Mouse (Mus musculus) hindbrain, postnatal 0 days (tissue): ENCODE data around the gene Dek. TPM values are rescaled to one million over a fixed set of nuclear protein-coding genes. Genes with fewer than 3 reads are reported as not detected.

Experiments
- ATAC-seq: fragments of 200-750 bp; cut with Nextera tagmentation; 2 replicates; pipeline ENCODE4 v1.8.0; 2017; ENCODE audit warnings: mild to moderate bottlenecking, moderate TSS enrichment, moderate library complexity
- DNase-seq: peaks from one replicate; pipeline ENCODE4 v3.0.0-alpha.2; 2015; ENCODE audit warnings: low spot score
- H3K27ac ChIP-seq: fragments of 300-500 bp; sonication (generic); 2 replicates; pipeline ENCODE4 v1.5.1; 2014; ENCODE audit warnings: mild to moderate bottlenecking
- H3K27me3 ChIP-seq: fragments of 300-500 bp; sonication (generic); 2 replicates; pipeline ENCODE4 v1.6.1; 2014; ENCODE audit warnings: low read length, mixed read lengths; ENCODE audit not compliant: insufficient read depth
- H3K36me3 ChIP-seq: fragments of 300-500 bp; sonication (generic); 2 replicates; pipeline ENCODE4 v1.6.1; 2014; ENCODE audit warnings: low read length, mixed read lengths; ENCODE audit not compliant: insufficient read depth
- H3K4me1 ChIP-seq: fragments of 300-500 bp; sonication (generic); 2 replicates; pipeline ENCODE4 v1.6.1; 2014; ENCODE audit warnings: antibody characterized with exemption, low read length, mixed read lengths; ENCODE audit not compliant: insufficient read depth
- H3K4me2 ChIP-seq: fragments of 300-500 bp; sonication (generic); 2 replicates; pipeline ENCODE4 v1.6.1; 2014; ENCODE audit warnings: low read depth, mild to moderate bottlenecking, low read length, moderate library complexity, mixed read lengths
- H3K4me3 ChIP-seq: fragments of 300-500 bp; sonication (generic); 2 replicates; pipeline ENCODE4 v1.5.1; 2014; ENCODE audit warnings: low read length
- H3K9ac ChIP-seq: fragments of 300-500 bp; sonication (generic); replicated peaks from 2 replicates; pipeline ENCODE4 v1.6.1; 2014; ENCODE audit warnings: mild to moderate bottlenecking, low read length, moderate library complexity, mixed read lengths
- H3K9me3 ChIP-seq: fragments of 300-500 bp; sonication (generic); 2 replicates; pipeline ENCODE4 v1.6.1; 2016; ENCODE audit warnings: low read length, mixed read lengths
- CTCF ChIP-seq: IDR thresholded peaks from 2 replicates; pipeline ENCODE4 v1.5.1; 2016; ENCODE audit warnings: antibody characterized with exemption, control low read depth, low read depth
- WGBS: fragments of 180-500 bp; shearing (Covaris S2); extraction: QIAGEN DNeasy Blood & Tissue Kit; methylation state at CpG from one replicate; pipeline ENCODE4 v1.1.7; 2014; 5-methylcytosine and 5-hydroxymethylcytosine counted together
- polyA plus RNA-seq: library from polyadenylated mRNA; unstranded; fragments of >200 nt; fragmentation: Nextera tagmentation; extraction: Ambion mirVana; gene quantifications from 2 replicates; pipeline ENCODE4 v1.2.1, GENCODE M21; 2015
- total RNA-seq: library from RNA; depleted of rRNA; stranded (reverse); fragments of >200 nt; gene quantifications from 2 replicates; pipeline ENCODE4 v1.2.3, GENCODE M21; 2014

Gene Dek
- total and polyA plus RNA-seq, 2 experiments from 2014 or later: 42.2 to 131 TPM

DNA sequence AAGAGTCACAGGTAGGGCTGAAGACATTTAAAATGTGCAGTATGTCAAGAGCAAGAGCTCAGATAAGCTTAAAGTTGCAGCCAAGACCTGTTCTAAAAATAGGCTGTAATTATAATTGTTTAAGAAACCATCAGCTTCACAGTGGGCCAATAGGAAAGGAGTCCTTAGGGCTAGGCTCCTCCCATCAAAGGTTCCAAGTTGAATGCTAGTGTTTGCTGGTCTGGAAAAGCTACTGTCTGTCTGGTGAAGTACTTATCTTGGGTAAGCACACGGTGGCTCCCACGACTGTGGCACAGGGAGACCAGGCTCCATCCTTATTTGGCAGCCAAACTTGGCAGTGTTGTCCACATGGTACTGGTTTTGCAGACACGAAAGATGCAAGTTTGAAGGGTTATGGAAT is 6.9 kb upstream of the Dek start:
- no peak for TF ChIP-seq CTCF
- Histone ChIP-seq H3K27ac (no peak overlapping the region), H3K36me3 (no peaks in the 10 kb centered on the region), H3K9ac (no peak overlapping the region), H3K9me3 (no peaks in the 10 kb centered on the region), H3K4me3 (no peak overlapping the region), H3K4me2 (no peak overlapping the region), H3K4me1 (no peaks in the 10 kb centered on the region), H3K27me3 (no peaks in the 10 kb centered on the region)
- ATAC-seq: no peak
- WGBS: 66% methylated on average over 3 of the region's 3 CpGs
- DNase-seq: no peak

DNA sequence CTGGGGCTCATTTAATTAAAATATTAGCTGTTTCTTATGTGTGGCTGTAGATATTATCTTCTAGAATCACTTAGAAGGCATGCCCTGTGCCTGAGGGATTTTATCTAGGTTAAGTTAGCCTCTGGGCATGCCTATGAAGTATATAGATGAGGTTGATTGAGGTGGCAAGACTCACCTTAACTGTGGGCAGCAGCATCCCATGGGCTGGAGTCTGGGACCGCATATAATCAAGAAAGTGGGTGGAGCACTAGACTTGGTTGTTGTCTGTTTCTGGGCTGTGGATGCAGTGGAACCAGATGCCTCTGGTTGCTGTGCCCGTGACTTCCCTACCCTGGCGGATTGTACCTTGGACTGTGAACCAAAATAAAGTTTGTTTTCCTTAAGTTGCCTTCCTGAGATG is 6.1 kb upstream of the Dek start:
- Histone ChIP-seq H3K27ac (no peak overlapping the region), H3K4me3 (no peak overlapping the region), H3K9me3 (no peaks in the 10 kb centered on the region), H3K9ac (no peak overlapping the region), H3K4me2 (no peak overlapping the region), H3K27me3 (no peaks in the 10 kb centered on the region), H3K36me3 (no peaks in the 10 kb centered on the region), H3K4me1 (no peaks in the 10 kb centered on the region)
- no peak for TF ChIP-seq CTCF
- whole genome bisulfite sequencing: 91% methylated on average over 3 of the region's 3 CpGs
- ATAC-seq (no peak), DNase-seq (no peak)

DNA sequence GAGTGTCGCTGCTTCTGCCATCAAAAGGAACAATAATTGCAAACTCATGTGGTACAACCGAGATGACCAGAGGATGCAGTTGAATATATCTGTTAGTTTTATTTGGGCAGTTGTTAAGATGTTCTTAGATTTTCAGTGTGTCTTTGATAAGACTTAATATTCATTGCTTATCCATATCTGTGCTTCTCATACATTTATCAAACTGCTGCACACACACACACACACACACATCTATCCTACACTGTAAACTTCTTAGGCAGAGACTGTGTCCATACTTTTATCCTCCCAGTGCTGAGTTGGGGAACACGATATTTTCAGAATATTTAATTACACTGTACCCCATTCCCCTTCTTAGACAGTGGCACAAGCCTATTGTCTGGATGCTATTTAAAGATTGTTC is 5.2 kb upstream of the Dek start:
- no peak overlapping the region for H3K27ac ChIP-seq
- H3K4me2 ChIP-seq: no peak overlapping the region
- no peak for ATAC-seq
- TF ChIP-seq CTCF: no peak
- DNase-seq: no peak
- H3K9me3 ChIP-seq: no peaks in the 10 kb centered on the region
- H3K4me3 ChIP-seq: no peak overlapping the region
- 78% methylated on average over 3 of the region's 3 CpGs for WGBS
- no peak overlapping the region for H3K9ac ChIP-seq
- H3K36me3 ChIP-seq: no peaks in the 10 kb centered on the region
- H3K4me1 ChIP-seq: no peaks in the 10 kb centered on the region
- H3K27me3 ChIP-seq: no peaks in the 10 kb centered on the region

DNA sequence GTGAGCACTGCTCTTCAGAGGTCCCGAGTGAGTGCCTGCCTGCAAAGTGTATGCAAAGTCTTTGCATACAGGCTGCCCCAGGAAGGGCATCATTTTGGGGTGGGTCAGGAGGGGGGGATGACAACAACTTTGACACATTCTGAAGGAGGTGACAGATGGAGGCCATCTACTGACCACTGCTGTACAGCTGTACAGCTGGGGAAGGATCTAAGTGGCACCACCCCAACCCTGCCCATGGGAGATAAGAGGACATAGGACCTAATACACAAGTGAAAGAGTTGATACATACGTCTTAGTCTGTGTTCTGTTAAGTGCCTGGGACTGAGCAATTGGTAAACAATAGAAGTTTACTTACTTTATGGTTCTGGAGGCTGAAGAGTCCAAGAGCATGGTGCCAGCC is 3.2 kb upstream of the Dek start:
- no peak for TF ChIP-seq CTCF
- Histone ChIP-seq H3K27me3 (no peaks in the 10 kb centered on the region), H3K4me2 (no peak overlapping the region), H3K27ac (no peak overlapping the region), H3K4me1 (peaks cover 4% of the 10 kb centered on the region; the same call in 1 of the 2 replicates), H3K4me3 (no peak overlapping the region), H3K9ac (no peak overlapping the region), H3K9me3 (no peaks in the 10 kb centered on the region), H3K36me3 (no peaks in the 10 kb centered on the region)
- no peak for ATAC-seq
- no peak for DNase-seq
- WGBS: 79% methylated on average over 2 of the region's 2 CpGs

DNA sequence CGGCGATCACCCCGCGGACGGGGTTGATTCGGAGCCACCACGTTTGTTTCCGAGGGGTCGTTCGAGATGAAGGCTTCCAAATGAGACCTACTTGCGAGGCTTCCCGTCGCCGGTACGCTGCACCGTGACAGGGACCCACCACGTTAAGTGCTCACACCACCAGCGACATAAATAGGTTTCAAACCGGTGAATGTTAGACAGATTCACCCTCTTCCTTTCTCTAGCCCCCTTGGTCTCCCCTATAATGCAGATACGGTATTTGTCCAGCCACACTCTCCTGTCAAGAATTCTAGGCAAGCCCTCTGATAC is 533 bp upstream of the Dek start:
- WGBS: under 1% methylated on average over 20 of the region's 20 CpGs
- no peaks in the 10 kb centered on the region for H3K9me3 ChIP-seq
- 0 out of 2 replicates have a peak, but pooled peaks have one; percentile 6 for ATAC-seq
- no peak for DNase-seq
- H3K4me2 ChIP-seq: peak overlapping the region; percentile 84
- H3K4me3 ChIP-seq: peak overlapping the region; percentile 71
- no peaks in the 10 kb centered on the region for H3K27me3 ChIP-seq
- TF ChIP-seq CTCF: no peak
- H3K27ac ChIP-seq: peak overlapping the region; percentile 95
- H3K36me3 ChIP-seq: no peaks in the 10 kb centered on the region
- peaks cover 10% of the 10 kb centered on the region; the same call in 1 of the 2 replicates for H3K4me1 ChIP-seq
- peak overlapping the region; percentile 95 for H3K9ac ChIP-seq

DNA sequence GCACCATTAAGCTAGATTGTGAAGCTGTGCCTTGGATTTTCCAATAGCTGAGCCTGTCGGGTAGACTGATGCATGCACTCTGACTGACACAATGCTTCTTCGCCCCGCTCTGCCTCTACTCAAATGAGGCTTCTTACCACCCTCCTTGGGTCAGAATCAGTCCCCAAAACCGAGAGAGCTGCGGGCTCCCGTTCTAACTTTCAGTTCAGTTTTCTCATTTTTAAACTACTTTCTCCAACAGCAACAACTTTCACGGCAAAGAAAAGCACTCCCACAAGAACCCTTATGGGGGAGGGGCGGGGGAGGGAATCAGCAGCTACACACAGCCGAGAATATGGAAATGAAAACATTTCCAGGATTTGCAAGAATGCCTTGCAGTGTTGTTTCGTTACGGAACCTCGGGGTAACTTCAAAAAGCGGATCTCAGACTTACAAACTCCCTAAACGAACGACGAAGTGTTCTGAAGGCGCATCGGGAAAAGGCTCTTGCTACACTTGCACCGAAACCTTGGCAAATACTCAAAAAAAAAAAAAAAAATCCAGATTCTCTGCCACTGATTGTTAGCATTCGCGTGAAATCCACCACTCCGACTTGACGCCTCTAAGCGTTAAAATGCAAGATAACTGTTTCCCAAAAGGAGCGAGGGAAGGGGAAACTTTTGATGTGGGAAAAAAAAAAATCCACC is 1.0 kb downstream of the Dek start:
- TF ChIP-seq CTCF: no peak
- Histone ChIP-seq H3K27ac (peak overlapping the region; percentile 95; the same call in 1 of the 2 replicates), H3K4me3 (peak overlapping the region; percentile 71), H3K9me3 (no peaks in the 10 kb centered on the region), H3K4me2 (peak overlapping the region; percentile 84), H3K27me3 (no peaks in the 10 kb centered on the region), H3K36me3 (peaks cover 3% of the 10 kb centered on the region; the same call in 1 of the 2 replicates), H3K4me1 (peaks cover 10% of the 10 kb centered on the region; the same call in 1 of the 2 replicates), H3K9ac (peak overlapping the region; percentile 95)
- ATAC-seq (no peak), DNase-seq (peak; percentile 60)
- WGBS: under 1% methylated on average over 25 of the region's 25 CpGs

DNA sequence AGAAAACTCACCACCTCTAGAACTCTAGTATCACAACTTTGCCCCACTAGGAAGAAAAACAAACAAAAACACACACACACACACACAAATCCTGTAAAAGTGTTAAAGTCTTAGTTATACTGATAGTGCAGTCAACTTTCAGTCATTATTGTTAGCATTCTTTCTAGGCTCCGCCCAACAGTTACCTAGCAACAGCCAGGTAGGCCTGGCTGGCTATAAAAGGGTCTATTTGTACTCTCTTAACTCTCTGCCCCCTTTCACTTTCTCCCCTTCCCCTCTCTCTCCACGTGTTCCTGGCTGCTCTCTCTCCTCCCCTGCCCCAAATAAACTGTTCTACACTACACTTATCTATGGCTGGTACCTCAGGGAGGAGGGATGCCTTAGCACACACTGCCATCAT is 1.9 kb downstream of the Dek start:
- 22% methylated on average over 2 of the region's 2 CpGs for WGBS
- Histone ChIP-seq H3K36me3 (peaks cover 6% of the 10 kb centered on the region; the same call in 1 of the 2 replicates), H3K9me3 (no peaks in the 10 kb centered on the region), H3K4me1 (peaks cover 10% of the 10 kb centered on the region; the same call in 1 of the 2 replicates), H3K9ac (no peak overlapping the region), H3K4me3 (peak overlapping the region; percentile 71), H3K4me2 (peak overlapping the region; percentile 84), H3K27me3 (no peaks in the 10 kb centered on the region), H3K27ac (no peak overlapping the region)
- DNase-seq: no peak
- no peak for ATAC-seq
- no peak for TF ChIP-seq CTCF
